ENCODE assay signal across 9 mouse cellular contexts in the genomic region with DNA sequence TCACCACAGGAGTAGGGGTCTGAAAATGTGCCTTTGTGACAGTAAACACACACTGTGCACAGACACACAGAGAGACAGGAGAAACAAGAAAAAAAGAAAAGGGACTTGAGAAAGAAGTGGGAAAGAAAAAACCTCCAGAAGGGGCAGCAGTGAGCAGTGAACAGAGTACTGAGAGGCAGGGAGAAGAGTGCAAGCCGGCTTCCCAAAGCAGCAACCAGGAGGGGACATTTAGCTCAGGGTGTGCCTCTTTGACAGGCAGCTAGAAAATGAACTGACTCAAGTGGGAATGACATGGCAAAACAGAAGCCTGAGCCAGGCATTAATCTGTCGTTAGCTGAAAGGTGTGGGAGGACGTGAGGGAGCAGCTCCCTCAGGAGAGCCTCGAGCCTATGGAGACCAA. TPM values are rescaled to one million over a fixed set of nuclear protein-coding genes. Genes with fewer than 3 reads are reported as not detected.
A peak's percentile ranks its signal among the peaks of the same experiment; 100 is the strongest.
DNase-seq lines count a peak whose midpoint lies in the region; ATAC-seq and TF ChIP-seq lines count a peak whose summit lies in the region.
"Had no signal": no experiment of that assay in that cellular context is flagged by ENCODE, and none has a peak within 500 bp of the region (broad histone marks: within the 10 kb centered on the region; RNA-seq: fewer than 3 reads in every experiment).

No protein-coding gene starts in this region.

- H3K36me3 ChIP-seq in thymus, adult 2 months (ENCODE audit: control insufficient read depth, insufficient read depth, low read length), result peaks cover 73% of the 10 kb centered on the region
- peaks cover 35% of the 10 kb centered on the region for H3K36me3 ChIP-seq in lung, postnatal 0 days (ENCODE audit: insufficient read depth, low read length)

- no peak overlapping the region for H3K4me2 ChIP-seq in lung, postnatal 0 days (replicated peaks; ENCODE audit: low read depth, low read length)
- H3K4me2 ChIP-seq: hindbrain, embryonic 15.5 days had no signal

- TF ChIP-seq EP300 in lung, postnatal 0 days (IDR thresholded peaks at IDR 0.05), result no peak

- DNase-seq in adrenal gland, postnatal 14 days, result peak; percentile 67
- no peak for DNase-seq in adrenal gland, adult 8-10 months
- peak; percentile 27 for DNase-seq in thymus, adult 2 months
- DNase-seq in thymus, adult 18-20 months, result no peak
- DNase-seq in layer of hippocampus, adult 2 months (ENCODE audit: low spot score in 2 of 2), result peak; percentile 70 to 73
- peak; percentile 88 for DNase-seq in lung, postnatal 0 days (ENCODE audit: low spot score)
- DNase-seq in thymus, postnatal 25 days, result peak; percentile 16

- no peak overlapping the region for H3K27ac ChIP-seq in thymus, adult 2 months (ENCODE audit: control insufficient read depth, insufficient read depth, low read length)
- H3K27ac ChIP-seq in layer of hippocampus, adult 2 months, result peak overlapping the region; percentile 59; the same call in 1 of the 2 replicates
- H3K27ac ChIP-seq in lung, postnatal 0 days (ENCODE audit: low read length), result no peak overlapping the region
- H3K27ac ChIP-seq: hindbrain, embryonic 15.5 days had no signal

- ATAC-seq in erythroblast, adult 5-6 weeks (replicated peaks; ENCODE audit: low FRiP score, poor library complexity, severe bottlenecking), result peak; percentile 60
- ATAC-seq in lung, postnatal 0 days, result peak; percentile 74

- H3K9me3 ChIP-seq in lung, postnatal 0 days (ENCODE audit: low read length), result no peaks in the 10 kb centered on the region
- H3K9me3 ChIP-seq: hindbrain, embryonic 15.5 days had no signal

- no peak overlapping the region for H3K9ac ChIP-seq in lung, postnatal 0 days (replicated peaks; ENCODE audit: low read depth)
- H3K9ac ChIP-seq: hindbrain, embryonic 15.5 days had no signal

- H3K4me1 ChIP-seq in thymus, adult 2 months (replicated peaks; ENCODE audit: control insufficient read depth, insufficient read depth, low read length), result no peaks in the 10 kb centered on the region
- no peaks in the 10 kb centered on the region for H3K4me1 ChIP-seq in lung, postnatal 0 days (ENCODE audit: insufficient read depth, low read depth, low read length)
- H3K4me1 ChIP-seq: hindbrain, embryonic 15.5 days had no signal

- H3K4me3 ChIP-seq in thymus, adult 2 months (ENCODE audit: control insufficient read depth, insufficient read depth, low read length), result no peak overlapping the region
- H3K4me3 ChIP-seq in layer of hippocampus, adult 2 months, result no peak overlapping the region
- H3K4me3 ChIP-seq in lung, postnatal 0 days (ENCODE audit: low read depth, low read length), result no peak overlapping the region
- H3K4me3 ChIP-seq: hindbrain, embryonic 15.5 days had no signal

- no peak for TF ChIP-seq POLR2A in thymus, adult 2 months (IDR thresholded peaks at IDR 0.05; ENCODE audit: control insufficient read depth, extremely low read depth, insufficient read depth, low read length, poor library complexity)

- no peak for TF ChIP-seq CTCF in thymus, adult 2 months (IDR thresholded peaks at IDR 0.05; ENCODE audit: borderline replicate concordance, control insufficient read depth, extremely low read depth, insufficient read depth, low read length, poor library complexity)
- peak; percentile 85 for TF ChIP-seq CTCF in layer of hippocampus, adult 2 months (conservative IDR thresholded peaks at IDR 0.05)
- peak; percentile 73 for TF ChIP-seq CTCF in lung, postnatal 0 days (IDR thresholded peaks at IDR 0.05)

- 92% methylated on average over 4 of the region's 4 CpGs for WGBS in thymus, adult 2 months
- 54% methylated on average over 4 of the region's 4 CpGs for WGBS in lung, postnatal 0 days

- H3K27me3 ChIP-seq in thymus, adult 2 months (ENCODE audit: control insufficient read depth, insufficient read depth, low read length), result no peaks in the 10 kb centered on the region
- no peaks in the 10 kb centered on the region for H3K27me3 ChIP-seq in lung, postnatal 0 days (replicated peaks; ENCODE audit: insufficient read depth, low read length)
- H3K27me3 ChIP-seq: hindbrain, embryonic 15.5 days had no signal

RNA-seq across cellular contexts. Expression of a gene that starts 27.5 kb away (rescaled TPM):
- 39.9 and 46.3 TPM in 2 replicates for total RNA-seq in adrenal gland, postnatal 14 days (2021)
- 100 to 1,000 TPM in 1 of 4 experiments, 10 to 100 TPM in 3; 71.0 to 105 (median 72.1) TPM for total RNA-seq in adrenal gland, adult 8-10 months (2022)
- 50.4 and 50.7 TPM in 2 replicates for polyA plus RNA-seq in thymus, adult 2 months (2012; rRNA removed)
- total RNA-seq in erythroblast, adult 5-6 weeks (2015; ENCODE audit: low replicate concordance), result 18.8 and 26.9 TPM in 2 replicates
- total RNA-seq in erythroblast, adult 5-6 weeks (2017; ENCODE audit: low replicate concordance), result 7.0 and 15.3 TPM in 2 replicates
- 10 to 100 TPM; 73.9 to 75.3 TPM for total RNA-seq in layer of hippocampus, adult 2 months (2021)
- polyA plus RNA-seq in lung, postnatal 0 days (2015; fragmentation: Nextera tagmentation; extraction: Ambion mirVana), result 23.1 and 26.2 TPM in 2 replicates

RNA-seq across cellular contexts. Expression of a gene that starts 27.8 kb away (rescaled TPM):
- total RNA-seq in adrenal gland, postnatal 14 days (2021), result 9.3 and 11.0 TPM in 2 replicates
- total RNA-seq in adrenal gland, adult 8-10 months (2022), result 10 to 100 TPM; 11.0 to 12.7 (median 11.8) TPM
- polyA plus RNA-seq in thymus, adult 2 months (2012; rRNA removed), result 4.4 and 4.6 TPM in 2 replicates
- total RNA-seq in erythroblast, adult 5-6 weeks (2015; ENCODE audit: low replicate concordance), result 0.63 and 6.0 TPM in 2 replicates
- total RNA-seq in erythroblast, adult 5-6 weeks (2017; ENCODE audit: low replicate concordance), result 1.9 and 2.5 TPM in 2 replicates
- 1 to 10 TPM; 6.7 to 10.0 TPM for total RNA-seq in layer of hippocampus, adult 2 months (2021)
- polyA plus RNA-seq in lung, postnatal 0 days (2015; fragmentation: Nextera tagmentation; extraction: Ambion mirVana), result 11.5 and 12.2 TPM in 2 replicates

RNA-seq across cellular contexts. Expression of a gene that starts 33.2 kb away (rescaled TPM):
- 56.0 and 63.6 TPM in 2 replicates for total RNA-seq in adrenal gland, postnatal 14 days (2021)
- total RNA-seq in adrenal gland, adult 8-10 months (2022), result 10 to 100 TPM; 64.3 to 82.4 (median 73.8) TPM
- 185 and 191 TPM in 2 replicates for polyA plus RNA-seq in thymus, adult 2 months (2012; rRNA removed)
- total RNA-seq in erythroblast, adult 5-6 weeks (2015; ENCODE audit: low replicate concordance), result 39.5 and 46.7 TPM in 2 replicates
- total RNA-seq in erythroblast, adult 5-6 weeks (2017; ENCODE audit: low replicate concordance), result 29.9 and 33.3 TPM in 2 replicates
- total RNA-seq in layer of hippocampus, adult 2 months (2021), result 10 to 100 TPM; 65.1 to 66.2 TPM
- 151 and 163 TPM in 2 replicates for polyA plus RNA-seq in lung, postnatal 0 days (2015; fragmentation: Nextera tagmentation; extraction: Ambion mirVana)

RNA-seq across cellular contexts. Expression of a gene that starts 33.3 kb away (rescaled TPM):
- total RNA-seq in adrenal gland, postnatal 14 days (2021), result 11.6 and 15.1 TPM in 2 replicates
- total RNA-seq in adrenal gland, adult 8-10 months (2022), result 10 to 100 TPM; 10.2 to 22.4 (median 15.1) TPM
- polyA plus RNA-seq in thymus, adult 2 months (2012; rRNA removed), result 52.2 and 62.6 TPM in 2 replicates
- 0.77 and 1.0 TPM in 2 replicates for total RNA-seq in erythroblast, adult 5-6 weeks (2015; ENCODE audit: low replicate concordance)
- 2.1 and 6.5 TPM in 2 replicates for total RNA-seq in erythroblast, adult 5-6 weeks (2017; ENCODE audit: low replicate concordance)
- 10 to 100 TPM; 11.0 to 12.4 TPM for total RNA-seq in layer of hippocampus, adult 2 months (2021)
- 4.7 and 5.2 TPM in 2 replicates for polyA plus RNA-seq in lung, postnatal 0 days (2015; fragmentation: Nextera tagmentation; extraction: Ambion mirVana)

RNA-seq across cellular contexts. Expression of a gene that starts 46.6 kb away (rescaled TPM):
- 14.0 and 232 TPM in 2 replicates for total RNA-seq in adrenal gland, postnatal 14 days (2021)
- under 1 TPM in 3 of 4 experiments, not detected in 1; 0.18 to 0.51 (median 0.46) TPM for total RNA-seq in adrenal gland, adult 8-10 months (2022)
- polyA plus RNA-seq in thymus, adult 2 months (2012; rRNA removed), result 0.62 and 5.1 TPM in 2 replicates
- total RNA-seq in erythroblast, adult 5-6 weeks (2015; ENCODE audit: low replicate concordance), result not detected in 2 replicates
- not detected in 2 replicates for total RNA-seq in erythroblast, adult 5-6 weeks (2017; ENCODE audit: low replicate concordance)
- total RNA-seq in layer of hippocampus, adult 2 months (2021), result under 1 TPM in 1 of 2 experiments, not detected in 1; 0.27 TPM
- polyA plus RNA-seq in lung, postnatal 0 days (2015; fragmentation: Nextera tagmentation; extraction: Ambion mirVana), result 0.49 and 0.63 TPM in 2 replicates

Comparison
In these comparisons a context has a peak if more than half of its experiments do, and no peak if none do; other contexts are left out.
1. DNase-seq: peak in adrenal gland, postnatal 14 days (single experiment), thymus, adult 2 months (single experiment), layer of hippocampus, adult 2 months (2 of 2), lung, postnatal 0 days (single experiment) and thymus, postnatal 25 days (single experiment); none in adrenal gland, adult 8-10 months (single experiment) and thymus, adult 18-20 months (0 of 2).